In genomic region chr4:104723527-104724045, GRCm38 (mm10) we compare ENCODE assay signal across 18 mouse cellular contexts. TPM values are rescaled to one million over a fixed set of nuclear protein-coding genes. Genes with fewer than 3 reads are reported as not detected.
DNase-seq lines count a peak whose midpoint lies in the region; ATAC-seq and TF ChIP-seq lines count a peak whose summit lies in the region.
"Had no signal": no experiment of that assay in that cellular context is flagged by ENCODE, and none has a peak within 500 bp of the region (broad histone marks: within the 10 kb centered on the region; RNA-seq: fewer than 3 reads in every experiment).

No protein-coding gene starts in this region.

- H3K27ac ChIP-seq in hindbrain, embryonic 15.5 days (replicated peaks), result 0 out of 2 replicates have a peak overlapping the region, but pooled peaks have one; percentile 35
- no peak overlapping the region for H3K27ac ChIP-seq in hindbrain, embryonic 13.5 days
- peak overlapping the region; percentile 50; the same call in 1 of the 2 replicates for H3K27ac ChIP-seq in forebrain, postnatal 0 days (ENCODE audit: low read depth, low read length)
- peak overlapping the region; percentile 24; the same call in 1 of the 2 replicates for H3K27ac ChIP-seq in neural tube, embryonic 15.5 days (replicated peaks)
- H3K27ac ChIP-seq: stomach, postnatal 0 days had no signal

- no peak for ATAC-seq in hindbrain, embryonic 15.5 days (ENCODE audit: low FRiP score, low read depth)
- ATAC-seq in hindbrain, embryonic 13.5 days (ENCODE audit: low FRiP score), result no peak
- peak; percentile 7; the same call in 1 of the 2 replicates for ATAC-seq in forebrain, postnatal 0 days
- ATAC-seq in neural tube, embryonic 15.5 days (ENCODE audit: low FRiP score), result 0 out of 2 replicates have a peak, but pooled peaks have one; percentile 56
- no peak for ATAC-seq in monocyte, adult 5-6 weeks (replicated peaks; ENCODE audit: insufficient number of reproducible peaks, low FRiP score, low TSS enrichment, poor library complexity, severe bottlenecking)
- ATAC-seq: activated CD4-positive, CD25-positive, alpha-beta regulatory T cell, adult 4 months had no signal

- DNase-seq in right cerebral cortex, adult 18-20 months, result peak; percentile 78
- DNase-seq in right cerebral cortex, postnatal 14 days, result no peak
- DNase-seq in forebrain, postnatal 0 days, result peak; percentile 59
- DNase-seq in cerebellum, postnatal 10 days, result no peak
- DNase-seq: cerebellum, adult 9-11 months; heart, postnatal 14 days; kidney, adult 11 months; kidney, postnatal 4 days had no signal

- no peak overlapping the region for H3K4me3 ChIP-seq in hindbrain, embryonic 15.5 days
- H3K4me3 ChIP-seq in hindbrain, embryonic 13.5 days, result no peak overlapping the region
- no peak overlapping the region for H3K4me3 ChIP-seq in forebrain, postnatal 0 days (ENCODE audit: low read depth, low read length)
- no peak overlapping the region for H3K4me3 ChIP-seq in neural tube, embryonic 15.5 days (replicated peaks)
- H3K4me3 ChIP-seq: megakaryocyte, embryonic 14.5 days had no signal

- H3K9me3 ChIP-seq in hindbrain, embryonic 15.5 days, result no peaks in the 10 kb centered on the region
- H3K9me3 ChIP-seq in hindbrain, embryonic 13.5 days, result no peaks in the 10 kb centered on the region
- no peaks in the 10 kb centered on the region for H3K9me3 ChIP-seq in forebrain, postnatal 0 days (ENCODE audit: low read length)
- no peaks in the 10 kb centered on the region for H3K9me3 ChIP-seq in neural tube, embryonic 15.5 days (replicated peaks)

- no peaks in the 10 kb centered on the region for H3K36me3 ChIP-seq in hindbrain, embryonic 15.5 days
- H3K36me3 ChIP-seq in hindbrain, embryonic 13.5 days, result peaks cover 5% of the 10 kb centered on the region; the same call in 1 of the 2 replicates
- H3K36me3 ChIP-seq in forebrain, postnatal 0 days (ENCODE audit: insufficient read depth), result no peaks in the 10 kb centered on the region; the same call in 1 of the 2 replicates
- H3K36me3 ChIP-seq in neural tube, embryonic 15.5 days, result no peaks in the 10 kb centered on the region

- H3K4me1 ChIP-seq in hindbrain, embryonic 15.5 days (replicated peaks), result peaks cover 25% of the 10 kb centered on the region
- H3K4me1 ChIP-seq in hindbrain, embryonic 13.5 days (replicated peaks), result peaks cover 36% of the 10 kb centered on the region
- peaks cover 21% of the 10 kb centered on the region for H3K4me1 ChIP-seq in forebrain, postnatal 0 days (ENCODE audit: insufficient read depth)
- peaks cover 32% of the 10 kb centered on the region for H3K4me1 ChIP-seq in neural tube, embryonic 15.5 days
- H3K4me1 ChIP-seq: megakaryocyte, embryonic 14.5 days had no signal

- no peak overlapping the region for H3K9ac ChIP-seq in hindbrain, embryonic 15.5 days
- no peak overlapping the region for H3K9ac ChIP-seq in hindbrain, embryonic 13.5 days
- no peak overlapping the region for H3K9ac ChIP-seq in forebrain, postnatal 0 days
- no peak overlapping the region for H3K9ac ChIP-seq in neural tube, embryonic 15.5 days (replicated peaks)

- WGBS in hindbrain, embryonic 15.5 days, result 60% methylated on average over 6 of the region's 6 CpGs
- WGBS in hindbrain, embryonic 13.5 days, result 72% methylated on average over 6 of the region's 6 CpGs
- 39% methylated on average over 6 of the region's 6 CpGs for WGBS in forebrain, postnatal 0 days
- 54% methylated on average over 6 of the region's 6 CpGs for WGBS in neural tube, embryonic 15.5 days

- TF ChIP-seq CTCF in forebrain, postnatal 0 days (IDR thresholded peaks at IDR 0.05; ENCODE audit: low read depth), result no peak

- no peaks in the 10 kb centered on the region for H3K27me3 ChIP-seq in hindbrain, embryonic 15.5 days
- no peaks in the 10 kb centered on the region for H3K27me3 ChIP-seq in hindbrain, embryonic 13.5 days
- no peaks in the 10 kb centered on the region for H3K27me3 ChIP-seq in forebrain, postnatal 0 days (ENCODE audit: insufficient read depth, low read length)
- no peaks in the 10 kb centered on the region for H3K27me3 ChIP-seq in neural tube, embryonic 15.5 days (replicated peaks)
- H3K27me3 ChIP-seq: megakaryocyte, embryonic 14.5 days had no signal

- no peak overlapping the region for H3K4me2 ChIP-seq in hindbrain, embryonic 15.5 days
- no peak overlapping the region for H3K4me2 ChIP-seq in hindbrain, embryonic 13.5 days
- H3K4me2 ChIP-seq in forebrain, postnatal 0 days (ENCODE audit: low read depth), result no peak overlapping the region
- H3K4me2 ChIP-seq in neural tube, embryonic 15.5 days, result no peak overlapping the region

RNA-seq across cellular contexts. Expression of gene C8b, which starts 42.5 kb away (rescaled TPM):
- 0.09 TPM in 1 of 2 replicates, not detected in the other for polyA plus RNA-seq in hindbrain, embryonic 15.5 days (2015; fragmentation: Nextera tagmentation; extraction: Ambion mirVana)
- 0.16 TPM in 1 of 2 replicates, not detected in the other for polyA plus RNA-seq in hindbrain, embryonic 13.5 days (2015; fragmentation: Nextera tagmentation; extraction: Ambion mirVana)
- total RNA-seq in forebrain, postnatal 0 days (2014; rRNA removed), result 0.15 and 0.86 TPM in 2 replicates
- 0.16 and 0.18 TPM in 2 replicates for polyA plus RNA-seq in forebrain, postnatal 0 days (2015; fragmentation: Nextera tagmentation; extraction: Ambion mirVana)
- polyA plus RNA-seq in neural tube, embryonic 15.5 days (2015; fragmentation: Nextera tagmentation; extraction: Ambion mirVana), result 0.10 and 0.24 TPM in 2 replicates
- total RNA-seq in monocyte, adult 5-6 weeks (2017), result not detected in 3 replicates
- total RNA-seq: heart, postnatal 14 days; neutrophil, adult 5-6 weeks had no signal
- polyA plus RNA-seq: activated CD4-positive, CD25-positive, alpha-beta regulatory T cell, adult 4 months; embryonic facial prominence, embryonic 11.5 days; small intestine, adult 2 months had no signal

Comparison
In these comparisons a context has a peak if more than half of its experiments do, and no peak if none do; other contexts are left out.
1. DNase-seq: peak in right cerebral cortex, adult 18-20 months (single experiment) and forebrain, postnatal 0 days (single experiment); none in right cerebral cortex, postnatal 14 days (single experiment) and cerebellum, postnatal 10 days (0 of 2).
2. ATAC-seq: peak in forebrain, postnatal 0 days (single experiment) and neural tube, embryonic 15.5 days (single experiment); none in hindbrain, embryonic 15.5 days (single experiment), hindbrain, embryonic 13.5 days (single experiment) and monocyte, adult 5-6 weeks (single experiment).